Mouse (Mus musculus): ENCODE measurements around the gene Car7.

GRCm38 (mm10) chr8:104539566-104539965, 5.1 kb downstream of the Car7 start:
- TF ChIP-seq CTCF (conservative IDR thresholded peaks at IDR 0.05; ENCODE audit: insufficient read depth, insufficient read length, low read depth, low read length) = no peak
- TF ChIP-seq POLR2A (IDR thresholded peaks at IDR 0.05; ENCODE audit: low read depth, low read length) = no peak

All from kidney, adult 2 months (tissue).